Mouse (Mus musculus) B cell, adult 2 months (primary cell): ENCODE measurements at regions not wholly inside any gene's neighbourhood (a gene's known extent, or its start where the extent isn't known, plus 50 kb on each side); places are given as distances from the start of the nearest gene placed in this dataset.

Experiments
- DNase-seq, 2 experiments: peaks; one replicate each; pipeline ENCODE4 v3.0.0; 2022

DNA sequence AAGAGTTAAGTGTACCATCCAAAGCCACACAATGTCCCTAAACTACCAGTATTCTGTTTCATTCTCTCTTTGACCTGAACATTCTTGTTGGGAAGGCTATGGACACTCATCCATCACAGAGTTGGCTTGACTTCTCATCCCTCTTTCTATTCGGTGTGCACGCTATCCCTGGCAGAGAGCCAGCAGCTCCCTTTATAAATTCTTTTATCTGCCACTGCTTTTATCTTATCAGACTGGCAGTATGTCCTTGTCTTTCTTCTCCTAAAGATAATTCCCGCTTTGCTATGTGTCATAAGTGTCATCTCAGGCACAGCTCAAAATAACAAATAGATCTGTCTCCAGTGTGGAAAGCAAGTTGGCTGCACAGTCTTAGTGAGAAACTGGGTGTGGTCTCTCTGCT is 106.6 kb upstream of the Lipc start:
- DNase-seq: no peak

DNA sequence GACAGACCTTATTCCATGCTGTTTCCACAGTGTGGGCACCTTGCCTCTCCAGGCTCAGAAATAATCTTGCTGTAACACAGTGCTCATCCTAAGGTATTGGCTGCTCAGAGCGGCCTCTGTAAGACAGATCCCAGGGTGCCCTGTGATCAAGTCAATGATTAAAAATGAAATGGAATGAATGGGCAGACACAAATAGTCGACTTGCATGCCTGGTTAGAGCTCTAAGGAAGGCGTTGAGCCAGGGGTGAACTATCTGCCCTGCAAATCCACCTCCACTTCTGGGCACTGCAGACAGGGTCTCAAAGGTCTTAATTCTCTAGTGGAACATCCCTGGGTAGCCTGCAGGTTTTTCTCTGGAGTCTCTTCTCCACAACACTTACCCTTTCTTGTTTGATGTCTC is 104.8 kb upstream of the Lipc start:
- DNase-seq: no peak

DNA sequence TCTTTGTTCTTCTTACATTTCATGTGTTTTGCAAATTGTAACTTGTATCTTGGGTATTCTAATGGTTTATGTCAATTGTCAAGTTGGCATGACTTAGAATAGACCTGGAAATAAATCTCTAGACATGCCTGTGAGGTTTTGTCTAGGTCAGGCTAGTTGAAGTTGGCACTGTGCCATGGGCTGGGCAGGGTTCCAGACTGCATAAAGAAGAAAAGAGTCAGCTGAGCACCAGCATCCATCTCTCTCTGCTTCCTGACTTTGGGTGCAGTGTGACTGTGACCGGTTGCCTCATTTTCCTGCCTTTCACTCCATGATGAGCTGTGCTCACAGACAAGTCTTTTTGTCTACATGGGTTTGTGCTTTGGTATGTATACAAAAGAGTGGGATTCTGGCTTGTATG is 91.9 kb upstream of the Lipc start:
- no peak for DNase-seq

DNA sequence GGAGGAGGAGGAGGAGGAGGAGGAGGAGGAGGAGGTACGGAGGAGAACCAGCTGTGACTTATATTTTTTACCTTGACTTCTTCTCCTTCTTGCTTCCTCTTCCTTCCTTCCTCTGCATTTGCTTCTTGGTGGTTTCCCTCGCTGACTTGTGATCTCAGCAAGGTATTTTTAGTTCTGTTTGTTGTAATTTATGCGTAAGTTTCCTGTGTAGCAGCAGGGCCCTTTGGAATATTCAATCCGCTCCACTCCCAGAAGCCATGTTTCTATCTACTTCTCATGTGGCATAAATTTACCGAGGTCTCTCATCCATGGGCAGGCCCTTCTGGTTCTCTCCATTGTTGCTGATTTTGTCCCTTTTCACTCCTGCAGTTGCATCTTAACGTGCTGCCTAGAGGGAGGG is 83.3 kb upstream of the Lipc start:
- peak; percentile 32 to 37 for DNase-seq

DNA sequence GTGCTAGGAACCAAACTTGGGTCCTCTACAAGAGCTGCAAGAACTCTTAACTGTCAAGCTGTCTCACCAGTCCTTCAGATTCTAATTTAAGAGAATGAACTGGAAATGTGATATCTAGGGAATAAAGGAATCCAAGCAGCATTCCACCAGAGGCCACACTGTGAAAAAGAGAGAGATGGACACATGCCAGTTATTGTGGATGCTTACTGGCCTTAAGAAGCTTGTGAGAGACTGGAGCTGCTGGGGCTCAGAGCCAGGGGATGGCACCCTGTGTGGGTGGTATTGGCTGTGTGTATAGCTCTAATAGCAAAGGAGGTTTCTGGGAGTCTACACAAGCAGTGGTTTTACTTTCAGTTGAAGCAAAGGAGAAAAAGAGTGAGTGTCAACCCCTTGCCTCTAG is 80.1 kb upstream of the Lipc start:
- DNase-seq: no peak

DNA sequence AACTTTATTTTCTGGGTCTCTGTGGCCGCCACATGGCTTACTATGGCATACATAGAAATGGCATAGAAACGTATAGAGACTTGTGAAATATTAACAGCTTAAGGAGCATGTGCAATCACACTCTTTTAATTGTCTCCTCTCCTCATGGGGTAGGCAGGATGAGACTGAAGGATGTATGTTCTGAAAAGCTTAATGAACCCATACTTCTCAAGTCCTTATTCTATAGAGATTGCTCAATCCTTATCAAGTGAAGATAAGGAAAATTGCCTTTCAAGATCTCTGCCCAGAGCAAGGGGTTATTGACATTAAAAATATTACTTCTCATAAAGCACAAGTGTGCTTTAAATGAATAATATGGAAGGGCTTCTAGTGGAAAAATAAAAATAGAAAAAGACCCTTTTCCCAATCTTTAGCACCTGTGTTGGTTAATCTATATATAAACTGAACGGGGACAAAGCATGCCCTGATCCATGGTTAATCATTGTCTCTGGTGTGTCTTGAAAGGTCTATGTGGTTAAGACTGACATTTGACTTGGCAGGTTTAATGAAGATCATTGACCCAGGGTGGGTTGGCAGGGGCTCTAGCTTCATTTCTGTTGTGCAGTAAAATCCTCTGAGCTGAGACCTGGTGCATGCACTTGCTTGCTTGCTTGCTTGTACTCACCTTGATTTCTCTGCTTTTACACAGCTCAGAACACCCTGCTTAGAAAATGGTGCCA is 78.3 kb upstream of the Lipc start:
- no peak for DNase-seq

GRCm38 (mm10) chr9:71028102-71028501 is 76.1 kb upstream of the Lipc start:
- no peak for DNase-seq

- DNase-seq: peak; percentile 56 to 66
Measured at GRCm38 (mm10) chr9:71027626-71028025, 75.6 kb upstream of the Lipc start.

DNA sequence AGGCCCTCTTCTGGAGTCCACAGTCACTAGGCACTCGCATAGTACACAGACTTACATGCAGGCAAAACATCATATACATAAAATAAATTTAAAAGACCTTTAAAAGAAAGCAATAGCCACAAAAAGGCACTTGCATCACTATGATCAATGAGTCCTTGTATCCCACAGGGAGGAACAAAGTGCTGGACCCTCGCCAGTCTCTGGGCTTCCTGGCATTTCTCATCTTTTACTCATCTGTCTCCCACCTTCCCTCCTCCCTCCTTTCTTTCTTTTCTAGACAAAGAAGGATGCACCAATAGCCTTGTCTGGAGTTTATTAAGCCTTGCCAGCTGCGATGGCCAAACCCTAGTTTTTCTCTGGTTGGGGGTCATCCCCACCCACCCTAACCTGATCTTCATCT is 73.2 kb upstream of the Lipc start:
- no peak for DNase-seq

DNA sequence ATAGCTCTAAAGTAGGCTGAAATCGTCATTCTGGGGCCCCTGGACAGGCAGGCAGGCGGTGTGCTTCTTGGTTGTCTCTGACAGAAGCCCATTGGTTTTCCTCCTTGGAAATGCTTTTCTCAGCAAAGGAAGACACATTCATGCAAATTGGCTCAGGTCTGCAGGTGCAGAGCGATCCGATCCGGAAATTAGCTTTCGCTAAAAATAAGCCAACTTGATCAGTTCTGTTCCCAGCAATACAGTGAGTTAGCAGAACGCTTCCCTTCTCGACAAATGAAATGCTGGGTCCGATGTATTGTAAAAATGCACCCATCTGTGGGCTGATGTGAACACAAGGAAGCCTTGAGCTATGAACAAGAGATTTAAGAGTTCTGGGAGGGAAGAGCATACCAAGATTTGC is 66.2 kb upstream of the Lipc start:
- DNase-seq: peak in 1 of 2 experiments; percentile 27

DNA sequence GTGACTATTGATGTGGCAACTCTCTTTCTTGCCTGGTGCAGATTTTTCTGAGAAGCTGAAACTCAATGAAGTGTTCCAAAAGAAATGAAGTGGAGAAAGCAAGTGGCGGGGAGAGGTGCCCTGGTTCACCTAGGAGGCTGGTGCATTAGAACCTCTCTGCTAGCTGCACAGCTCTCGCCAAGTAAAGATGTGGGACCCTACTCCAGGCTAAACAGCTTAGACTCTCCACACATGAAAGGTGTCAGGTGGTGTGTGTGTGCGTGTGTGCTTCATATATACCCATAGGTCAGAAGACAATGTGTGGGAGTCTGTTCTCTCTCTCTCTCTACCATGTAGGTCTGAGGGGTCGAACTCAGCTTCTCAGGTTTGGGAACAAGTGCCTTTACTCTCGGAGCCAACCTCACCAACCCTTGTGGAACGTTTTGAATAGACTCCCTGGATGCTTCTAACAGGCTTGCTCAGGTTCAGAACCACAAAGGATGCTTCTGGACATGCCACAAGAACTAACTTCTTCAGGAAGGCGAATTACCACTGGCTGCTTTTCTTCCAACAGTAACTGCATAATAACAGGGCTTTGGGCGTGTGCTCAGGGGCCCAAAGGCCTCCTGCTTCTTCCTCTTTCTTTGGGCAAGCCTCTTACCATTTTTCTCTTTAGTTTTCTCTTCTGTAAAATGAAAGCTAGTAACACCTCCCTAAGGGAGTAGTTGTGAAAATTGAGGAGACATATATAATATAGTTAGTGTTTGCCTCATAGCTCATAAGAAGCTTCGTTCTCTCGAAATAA is 65.6 kb upstream of the Lipc start:
- DNase-seq: peak; percentile 36 to 38

DNA sequence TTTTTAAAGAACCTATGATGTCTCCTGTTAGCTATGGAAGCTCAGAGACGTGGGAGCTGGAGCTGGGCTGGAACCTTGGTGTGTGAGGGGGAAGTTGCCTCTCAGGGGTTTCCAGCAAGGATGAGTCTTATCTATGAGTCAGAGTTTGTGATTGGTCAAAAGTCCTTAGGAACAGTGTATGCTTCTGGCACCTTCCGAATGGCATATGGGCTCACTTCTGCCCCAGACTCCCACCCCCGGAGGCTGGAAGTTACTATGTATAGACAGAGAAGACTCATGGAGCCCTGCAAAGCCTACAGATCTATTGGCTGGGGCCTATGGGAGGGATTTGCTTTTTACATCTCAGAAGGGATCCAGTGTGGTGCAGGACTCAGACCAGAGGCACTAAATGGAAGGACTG is 63.9 kb upstream of the Lipc start:
- DNase-seq: no peak

- DNase-seq: no peak
Measured at GRCm38 (mm10) chr9:71015400-71015799, 63.4 kb upstream of the Lipc start.

DNA sequence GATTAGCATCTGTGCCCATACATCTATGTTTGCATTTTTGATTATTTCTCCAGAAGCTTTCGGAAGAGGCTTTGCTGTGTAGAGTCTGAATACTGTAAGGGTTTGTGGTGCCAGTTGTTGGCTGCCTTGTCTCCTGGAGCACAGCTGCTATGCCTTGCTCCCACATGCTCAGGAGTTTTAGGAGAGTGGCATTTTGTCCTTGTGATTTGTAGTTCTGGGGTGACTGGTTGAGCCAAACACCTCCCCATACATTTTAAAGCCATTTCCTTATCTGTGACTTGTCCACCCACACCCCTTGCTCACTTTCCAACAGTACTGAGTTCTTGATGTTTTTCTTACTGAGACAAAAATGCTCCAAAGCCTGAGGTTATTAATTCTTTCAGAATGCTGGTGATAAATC is 60.4 kb upstream of the Lipc start:
- no peak for DNase-seq

DNA sequence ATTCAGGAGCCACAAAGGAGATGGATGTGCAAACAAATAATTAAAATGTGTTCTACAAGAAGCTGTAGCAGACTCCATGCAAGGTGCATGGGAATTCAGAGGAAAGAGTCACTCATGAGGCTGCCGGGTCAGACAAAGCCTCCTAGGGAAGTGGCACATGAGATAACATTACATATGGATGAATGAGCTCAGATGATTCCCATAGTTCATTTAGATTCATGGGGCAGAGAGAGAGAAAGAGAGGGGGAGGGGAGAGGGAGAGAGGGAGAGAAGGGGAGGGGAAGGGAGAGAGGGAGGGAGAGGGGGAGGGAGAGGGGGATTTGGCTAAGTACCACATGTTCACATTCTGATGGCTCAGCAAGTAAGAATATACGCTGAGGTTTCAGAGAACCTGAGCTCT is 52.6 kb upstream of the Lipc start:
- DNase-seq: no peak
